Mouse (Mus musculus): ENCODE data around the gene Crocc.

Crocc gene

DNA sequence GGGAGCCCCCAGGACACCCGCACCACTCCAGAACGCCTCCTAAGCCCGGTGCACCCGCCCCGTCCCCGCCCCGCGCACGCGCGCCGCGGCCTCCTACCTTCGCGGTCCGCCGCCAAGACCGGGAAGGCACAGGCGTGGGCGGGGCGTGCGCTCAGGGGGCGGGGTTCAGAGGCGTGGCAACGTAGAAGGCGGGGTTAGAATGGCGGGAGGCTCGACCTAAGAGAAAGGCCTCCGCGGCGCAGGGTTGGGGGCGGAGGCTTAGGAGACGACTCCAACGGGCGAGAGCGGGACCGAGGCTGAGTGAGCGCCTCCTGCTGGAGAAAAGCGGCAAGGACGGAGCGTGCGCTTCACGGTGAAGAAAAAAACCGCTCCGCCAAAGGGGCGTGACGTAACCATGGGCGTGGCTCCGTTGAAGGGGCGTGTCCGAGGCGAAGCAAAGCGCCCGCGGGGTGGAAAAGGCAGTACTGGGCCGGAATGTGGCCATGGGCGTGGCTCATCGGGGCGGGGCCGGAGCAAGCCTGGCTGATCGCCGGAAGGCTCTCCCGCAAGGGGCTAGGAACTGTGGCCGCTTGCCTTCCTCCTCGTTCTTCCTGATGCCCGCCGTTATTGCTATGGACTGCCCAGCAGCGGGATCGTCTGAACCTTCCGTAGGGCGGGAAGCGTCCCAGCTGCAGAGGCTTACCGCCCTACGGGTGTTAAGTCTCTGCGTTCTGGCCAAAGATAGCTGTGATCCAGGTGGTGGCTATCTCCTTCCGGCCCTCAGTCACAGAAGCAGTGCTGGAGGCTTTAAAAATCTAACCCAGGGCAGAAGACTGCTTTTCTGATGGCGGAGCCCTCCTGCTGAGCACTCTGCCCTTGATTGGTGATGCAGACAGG, at the start of gene Crocc:
Gene Crocc (minus strand): TSS at position 125 of the 876 bp plus-strand sequence.
- peak; percentile 94 to 99 for DNase-seq (ENCODE audit: low spot score in 2 of 2)

DNA sequence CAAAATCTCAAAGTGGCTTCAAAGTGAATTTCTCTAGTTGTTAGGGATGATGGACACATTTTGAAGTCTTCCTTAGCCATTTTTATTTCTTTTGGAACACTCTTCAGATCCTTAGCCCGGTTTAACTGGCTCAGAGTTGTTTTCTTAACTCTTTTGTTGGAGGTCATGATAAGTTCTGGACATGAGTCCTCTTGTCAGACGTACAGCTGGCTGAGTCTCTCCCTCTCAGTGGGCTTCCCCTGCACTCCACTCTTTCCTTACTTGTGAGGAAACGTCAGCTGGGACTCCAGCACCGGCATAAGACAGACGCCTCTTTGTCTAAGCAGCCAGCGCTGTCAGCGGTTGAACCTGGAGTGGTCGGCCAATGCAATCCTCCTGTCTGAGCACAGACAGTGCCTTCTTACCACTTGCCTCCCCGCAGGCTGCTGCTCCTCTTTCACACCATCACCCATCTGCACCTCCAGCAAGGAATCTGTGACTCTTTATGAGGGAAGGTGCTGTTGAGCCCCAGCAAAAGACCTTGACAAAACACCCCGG, 47.9 kb upstream of the Crocc start:
- DNase-seq (ENCODE audit: low spot score in 2 of 2): no peak

DNA sequence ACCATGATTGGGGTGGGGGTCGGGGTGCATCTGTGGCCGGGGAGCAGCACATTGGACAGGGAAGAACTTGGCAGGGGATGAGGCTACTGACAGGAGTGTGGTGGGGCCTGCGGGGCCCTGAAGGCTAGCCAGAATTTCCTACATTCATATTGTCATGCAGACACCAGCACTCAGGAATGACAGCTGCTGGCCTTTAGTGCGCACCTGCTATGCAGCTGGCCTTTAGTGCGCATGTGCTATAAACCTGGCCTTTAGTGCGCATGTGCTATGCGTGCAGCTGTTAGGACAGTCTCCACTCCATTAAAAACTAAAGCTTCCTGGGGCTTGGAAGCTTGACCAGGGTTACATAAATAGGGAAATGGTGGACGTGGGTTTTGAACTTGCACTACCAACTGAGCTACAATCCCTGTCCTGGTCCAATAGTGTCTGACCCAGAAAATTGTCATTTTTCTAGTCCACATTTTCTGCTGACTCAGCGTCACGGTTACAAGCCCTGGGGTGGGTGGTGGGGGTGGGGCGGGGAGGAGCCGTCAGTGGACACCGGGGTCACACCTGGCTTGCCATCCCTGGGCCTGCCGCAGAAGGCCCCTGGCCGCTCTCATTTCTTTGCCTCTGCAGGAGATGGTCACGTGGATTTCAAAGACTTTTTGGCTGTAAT, 46.3 kb upstream of the Crocc start:
- DNase-seq (ENCODE audit: low spot score in 2 of 2): no peak

DNA sequence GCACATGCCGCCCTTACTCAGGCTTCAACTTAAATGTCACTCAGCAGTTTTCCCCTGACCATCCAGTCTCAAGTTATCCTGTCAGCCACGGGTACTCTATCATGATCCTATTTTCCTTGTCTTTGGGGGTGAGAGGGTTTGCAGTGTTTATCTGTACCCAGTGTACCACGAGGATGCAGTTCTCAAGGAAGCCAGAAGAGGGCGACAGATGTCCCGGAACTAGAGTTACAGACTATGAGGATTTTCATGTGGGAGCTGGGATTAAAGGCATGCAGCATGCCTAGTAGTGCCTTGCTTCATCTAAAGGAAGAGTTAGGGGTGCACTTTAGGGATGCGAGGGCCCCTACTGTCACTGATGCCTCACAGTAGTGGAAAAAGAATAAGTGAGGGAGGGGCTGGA, 41.5 kb upstream of the Crocc start:
- no peak for DNase-seq (ENCODE audit: low spot score in 2 of 2)

DNA sequence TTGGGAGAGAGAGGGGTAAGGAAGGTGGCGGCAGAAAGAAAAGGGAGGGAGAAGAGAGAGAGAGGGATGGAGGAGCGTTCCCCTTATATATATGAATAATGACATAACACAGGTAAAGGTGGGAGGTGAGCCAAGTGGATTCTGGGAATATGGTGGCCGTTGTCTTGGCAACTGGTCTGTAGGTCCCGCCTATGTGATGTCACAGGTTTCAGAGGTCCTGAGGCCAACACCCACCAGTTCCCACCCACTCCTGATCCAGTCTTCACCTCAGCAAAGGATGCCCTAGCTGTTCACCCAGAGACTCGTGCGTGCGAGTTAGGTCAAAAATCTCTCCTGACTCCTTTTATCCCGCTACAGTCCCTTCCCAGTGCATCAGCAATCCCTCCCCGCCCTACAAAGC, 40.9 kb upstream of the Crocc start:
- DNase-seq (ENCODE audit: low spot score in 2 of 2): no peak

DNA sequence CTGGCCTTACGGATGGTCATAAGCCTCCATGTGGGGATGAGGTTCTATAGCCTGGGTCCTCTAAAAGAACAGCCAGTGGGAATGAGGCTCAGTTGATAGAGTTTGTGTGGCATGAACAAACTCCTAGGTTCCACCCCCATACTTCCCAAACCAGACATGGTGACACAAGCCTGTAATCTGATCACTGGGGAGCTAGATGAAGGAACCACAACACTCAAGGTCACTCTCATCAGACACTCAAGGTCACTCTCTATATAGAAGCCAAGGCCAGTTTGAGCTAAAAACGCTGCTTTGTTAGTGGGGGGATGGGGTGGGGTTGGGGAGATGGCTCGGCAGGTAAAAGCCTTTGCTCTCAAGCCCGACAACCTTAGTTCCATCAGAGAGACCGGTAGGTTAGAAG, 39.6 kb upstream of the Crocc start:
- no peak for DNase-seq (ENCODE audit: low spot score in 2 of 2)

DNA sequence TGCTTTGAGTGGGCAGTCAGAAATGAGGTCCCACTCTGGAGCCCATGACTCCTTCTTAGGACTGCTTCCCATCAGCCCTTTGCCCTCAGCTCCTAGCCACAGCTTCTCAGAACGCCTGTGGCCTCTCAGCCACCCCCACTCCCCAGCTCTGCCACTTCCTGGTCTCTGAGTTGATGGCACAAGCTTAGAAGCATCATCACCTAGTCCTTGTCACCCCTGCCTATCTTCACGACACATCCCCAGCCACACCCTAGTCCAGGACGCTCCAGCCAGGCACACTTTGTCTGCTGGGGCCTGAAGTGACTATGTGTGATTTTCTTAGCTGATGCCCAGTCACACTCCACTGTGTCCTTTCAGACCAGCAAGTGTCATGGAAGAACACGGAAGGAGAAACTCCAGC, 38.6 kb upstream of the Crocc start:
- DNase-seq (ENCODE audit: low spot score in 2 of 2): no peak

DNA sequence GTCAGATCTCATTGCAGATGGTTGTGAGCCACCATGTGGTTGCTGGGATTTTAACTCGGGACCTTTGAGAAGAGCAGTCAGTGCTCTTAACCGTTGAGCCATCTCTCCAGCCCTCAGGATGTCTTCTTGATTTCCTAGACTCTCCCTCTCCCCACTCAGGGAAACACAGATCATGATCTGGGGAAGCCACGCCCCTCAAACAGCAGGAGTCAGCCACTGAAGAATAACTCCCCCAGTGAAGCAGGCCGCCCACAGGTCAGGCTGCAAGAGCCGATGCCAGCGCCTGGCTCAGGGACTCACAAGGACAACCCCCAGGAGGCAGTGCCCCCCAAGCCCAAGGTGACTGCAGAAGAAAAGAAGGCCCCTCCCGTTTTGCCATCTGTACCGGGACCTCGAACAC, 36.4 kb upstream of the Crocc start:
- DNase-seq (ENCODE audit: low spot score in 2 of 2): no peak

DNA sequence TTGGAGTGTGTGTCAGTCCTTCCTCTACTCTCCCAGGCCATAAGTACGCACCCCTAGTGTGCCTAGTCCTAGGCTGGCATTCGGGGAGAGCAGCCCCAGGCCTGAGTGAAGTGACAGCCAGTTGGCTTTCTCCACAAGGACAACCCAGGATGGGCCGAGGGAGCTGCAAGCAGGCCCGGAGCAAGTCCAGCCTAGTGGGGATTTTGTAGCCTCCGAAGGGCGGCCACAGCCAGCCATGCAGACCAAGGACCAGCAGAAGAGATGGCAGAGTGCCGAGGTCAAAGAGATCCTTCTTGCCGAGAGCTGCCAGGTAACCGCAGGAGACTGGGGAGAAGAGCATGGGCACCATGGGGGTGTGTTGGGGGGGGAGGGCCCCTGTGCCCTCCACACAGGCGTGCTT, 34.7 kb upstream of the Crocc start:
- no peak for DNase-seq (ENCODE audit: low spot score in 2 of 2)

DNA sequence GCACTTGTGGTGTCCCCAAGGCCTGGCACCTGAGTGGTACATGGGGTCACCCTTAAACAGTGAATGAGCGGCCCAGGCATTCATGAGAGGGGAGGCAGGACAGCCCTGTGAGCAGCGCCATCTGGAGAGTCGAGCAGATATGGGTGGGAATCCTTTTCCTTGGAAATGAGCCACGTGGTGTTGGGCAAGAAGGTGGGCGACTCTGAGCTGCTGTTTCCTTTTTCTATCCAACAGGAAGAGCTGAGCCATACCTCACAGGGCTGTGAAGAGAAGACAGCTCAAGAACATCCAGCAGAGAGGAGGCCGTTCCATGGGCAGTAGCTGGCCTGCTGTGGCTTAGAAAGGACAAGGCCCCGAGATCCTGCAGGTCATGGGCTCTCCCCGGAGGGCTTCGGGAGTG, 28.4 kb upstream of the Crocc start:
- DNase-seq (ENCODE audit: low spot score in 2 of 2): no peak

DNA sequence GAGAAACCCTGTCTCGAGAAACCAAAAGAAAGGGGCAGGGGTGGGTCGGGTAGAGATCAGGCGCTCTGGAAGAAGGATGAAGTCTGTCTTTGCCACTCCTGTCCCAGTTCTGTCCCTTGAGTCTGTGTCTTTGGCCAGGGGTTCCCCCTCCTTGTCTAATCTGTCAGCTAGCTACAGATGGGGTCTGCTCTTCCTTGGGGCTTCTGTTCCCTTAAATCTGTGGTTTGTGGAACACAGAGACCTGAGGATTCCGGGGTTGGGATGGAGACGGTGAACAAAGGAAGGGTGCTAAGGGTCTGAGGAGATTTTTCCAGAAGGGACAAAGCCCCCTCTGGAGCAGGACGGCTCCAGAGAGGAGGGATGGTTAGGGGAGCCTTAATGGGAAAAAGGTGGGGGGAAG, 27.7 kb upstream of the Crocc start, which contains the start of gene Spata21:
Gene Spata21 (plus strand): TSS at position 301 of the 400 bp plus-strand sequence.
- DNase-seq (ENCODE audit: low spot score in 2 of 2): no peak

DNA sequence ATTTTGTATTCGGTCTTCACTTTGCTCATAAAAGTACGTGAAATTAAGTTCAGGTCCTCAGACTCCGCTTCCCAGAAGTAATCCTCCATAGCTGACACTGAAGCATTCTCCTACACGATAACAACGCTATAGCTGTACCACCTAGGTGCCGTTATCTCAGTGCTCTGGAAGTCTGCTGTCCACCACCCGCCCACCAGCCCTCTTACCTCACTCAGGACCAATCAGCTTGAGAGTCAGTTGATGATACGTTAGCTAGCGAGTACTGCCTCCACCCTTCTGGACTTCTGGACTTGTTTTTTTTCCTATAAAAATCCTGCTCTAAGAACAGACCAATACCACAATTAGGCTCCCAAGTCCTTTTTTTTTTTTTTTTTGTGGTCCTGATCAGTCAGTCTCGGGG, 26.5 kb upstream of the Crocc start:
- DNase-seq (ENCODE audit: low spot score in 2 of 2): no peak

DNA sequence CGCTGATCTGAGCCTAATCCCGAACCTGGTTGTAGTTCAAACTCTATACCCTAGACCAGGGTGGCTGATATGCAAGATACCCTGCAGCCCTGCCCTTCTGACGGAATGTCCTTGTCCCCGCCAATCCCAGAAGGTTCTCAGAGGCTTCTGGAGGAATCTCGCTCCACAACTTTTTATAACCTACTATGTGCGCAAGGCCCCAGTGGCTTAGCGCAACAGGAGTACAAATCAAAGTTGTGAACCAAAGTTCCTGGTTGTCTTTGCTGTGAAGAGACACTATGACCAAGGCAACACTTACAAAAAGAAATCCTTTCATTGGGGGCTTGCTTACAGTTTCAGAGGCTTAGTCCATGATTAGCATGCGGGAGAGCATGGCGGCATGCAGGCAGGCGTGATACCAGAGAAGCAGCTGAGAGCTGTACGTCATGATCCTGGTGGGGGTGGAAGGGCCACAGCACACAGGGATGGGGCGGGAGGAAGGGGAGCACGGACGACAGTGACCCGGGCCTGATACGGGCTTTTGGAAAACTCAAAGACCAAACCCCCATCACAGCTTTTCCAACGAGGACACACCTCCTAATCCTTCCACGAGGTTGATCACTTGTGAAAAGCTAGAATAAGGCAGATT, 18.3 kb upstream of the Crocc start:
- no peak for DNase-seq (ENCODE audit: low spot score in 2 of 2)

DNA sequence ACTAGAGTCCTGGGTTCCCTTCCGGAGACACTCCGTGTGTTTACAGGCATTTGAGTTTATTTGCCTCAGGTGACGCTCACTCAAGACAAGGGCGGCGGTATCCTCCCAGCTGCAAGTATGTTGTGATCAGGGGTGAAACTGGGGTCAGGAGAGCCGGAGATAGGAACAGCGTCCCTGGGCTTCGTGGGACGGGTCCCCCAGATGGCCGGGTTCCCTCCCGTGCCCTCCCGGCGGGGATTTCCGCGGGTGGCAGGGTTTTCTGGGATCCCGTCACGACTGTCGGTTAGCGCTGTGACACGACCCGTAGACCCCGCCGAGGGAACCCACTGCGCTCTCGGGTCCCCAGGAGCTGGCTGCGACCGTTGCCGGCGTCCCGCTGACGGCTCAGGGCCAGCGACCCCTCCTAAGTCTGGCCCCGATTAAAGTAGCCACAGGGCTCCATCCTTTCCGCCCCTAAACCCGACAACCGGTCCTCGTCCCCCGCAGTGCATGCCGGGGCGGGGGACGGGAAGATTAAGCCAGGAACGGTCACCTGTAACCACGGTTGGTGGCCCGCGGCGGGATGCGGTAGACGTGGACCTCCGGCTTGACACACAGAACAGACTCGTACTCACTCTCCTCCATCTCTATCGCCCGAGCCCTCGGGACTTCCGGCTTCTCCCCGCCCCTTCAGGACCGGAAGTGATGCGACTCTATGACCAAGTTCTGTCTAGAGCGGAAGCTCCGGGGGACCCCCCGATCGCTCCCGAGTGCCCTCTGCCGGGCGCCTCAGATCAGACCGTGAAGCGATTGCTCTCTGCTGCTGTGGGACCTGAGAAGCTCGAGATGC, 17.5 kb upstream of the Crocc start, which contains the start of gene Necap2:
Gene Necap2 (minus strand): TSS at position 677 of the 829 bp plus-strand sequence.
- DNase-seq (ENCODE audit: low spot score in 2 of 2): peak; percentile 88 to 94

DNA sequence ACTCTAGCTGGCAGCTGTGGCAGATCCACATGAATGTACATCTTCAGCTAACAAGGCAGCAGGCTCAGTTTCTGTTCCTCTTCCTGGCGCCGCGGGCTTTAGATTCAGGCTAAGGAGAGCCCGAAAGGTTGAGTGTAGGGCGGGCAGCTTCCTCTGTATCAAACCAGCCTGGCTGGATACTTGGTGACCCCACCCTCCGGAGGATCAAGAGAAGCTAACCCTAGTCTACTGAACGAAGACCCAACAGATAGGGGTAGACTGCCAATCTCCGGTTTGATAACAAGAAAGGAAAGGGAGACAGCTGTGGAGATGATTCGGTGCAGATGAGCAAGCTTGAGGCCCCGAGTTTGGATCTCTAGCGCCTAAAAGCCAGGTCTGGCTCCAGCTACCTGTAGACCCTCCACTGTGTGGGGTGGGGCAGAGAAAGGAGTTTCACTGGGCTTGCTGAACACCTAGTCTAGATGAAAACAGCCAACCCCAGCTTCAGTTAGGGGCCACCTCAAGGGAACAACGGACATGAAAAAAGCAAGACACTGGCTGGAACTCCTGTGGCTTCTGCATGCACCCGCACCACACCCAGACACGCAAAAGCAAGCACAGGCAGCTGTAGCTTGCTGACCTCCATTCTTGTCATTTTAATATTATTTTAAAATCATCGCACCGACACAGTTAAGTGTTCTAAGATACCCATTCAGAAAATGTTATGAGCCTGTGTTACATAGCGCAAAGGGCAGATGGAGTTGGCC, 16.6 kb upstream of the Crocc start:
- DNase-seq (ENCODE audit: low spot score in 2 of 2): no peak

DNA sequence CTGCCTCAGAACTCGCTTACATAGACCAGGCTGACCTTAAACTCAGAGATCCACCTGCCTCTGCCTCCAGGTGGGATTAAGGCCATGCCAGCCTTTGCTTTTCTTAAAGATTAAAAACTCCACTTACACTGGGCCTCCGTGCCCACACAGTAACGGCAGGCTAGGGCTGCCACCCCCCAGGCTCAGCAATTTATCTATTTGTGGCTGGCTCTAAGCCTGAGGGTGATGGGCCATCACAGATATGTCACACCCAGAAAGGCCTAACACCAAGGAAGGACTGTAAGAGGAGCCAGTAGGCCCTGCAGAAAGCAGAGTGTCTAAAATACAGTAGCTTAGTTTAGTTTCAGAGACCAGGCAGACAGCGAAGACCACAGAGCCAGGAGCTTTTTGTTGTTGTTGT, 13.8 kb upstream of the Crocc start:
- no peak for DNase-seq (ENCODE audit: low spot score in 2 of 2)

DNA sequence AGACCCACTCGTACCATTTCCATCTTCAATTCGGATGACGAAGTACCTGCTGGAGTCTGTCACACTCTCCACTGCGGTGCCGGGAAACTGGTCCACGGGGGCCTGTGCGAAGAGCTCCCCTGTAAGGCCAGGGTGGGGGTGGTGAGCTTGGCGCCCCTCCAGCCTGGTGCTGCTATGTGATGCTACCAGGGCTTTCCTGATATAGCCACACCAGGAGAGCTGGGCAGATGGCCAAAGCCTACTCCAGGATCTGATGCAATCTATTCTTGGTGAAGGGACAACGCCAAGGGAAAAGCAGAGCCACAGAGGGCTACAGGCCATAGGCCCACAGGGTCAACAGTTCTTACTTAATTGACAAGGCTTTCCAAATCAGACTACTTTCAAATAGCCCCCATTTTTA, 13.3 kb upstream of the Crocc start:
- peak in 1 of 2 experiments; percentile 81 for DNase-seq (ENCODE audit: low spot score in 2 of 2)

DNA sequence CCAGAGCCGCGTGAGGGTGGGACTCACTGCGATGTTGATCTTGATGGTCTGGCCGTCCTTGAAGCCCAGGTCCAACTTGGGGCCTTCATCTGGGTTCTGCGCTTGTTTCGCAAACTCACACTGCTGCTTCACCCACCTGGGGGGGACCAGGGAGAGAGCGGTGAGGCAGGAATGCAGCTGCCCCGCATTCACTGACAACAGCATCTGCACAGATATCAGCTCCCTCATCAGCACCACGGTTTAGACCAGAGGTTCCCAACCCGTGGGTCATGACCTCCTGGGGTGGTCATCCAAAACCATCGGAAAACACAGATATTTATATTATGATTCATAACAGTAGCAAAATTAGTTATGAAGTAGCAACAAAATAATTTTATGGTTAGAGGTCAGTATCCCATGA, 12.2 kb upstream of the Crocc start:
- DNase-seq (ENCODE audit: low spot score in 2 of 2): no peak

DNA sequence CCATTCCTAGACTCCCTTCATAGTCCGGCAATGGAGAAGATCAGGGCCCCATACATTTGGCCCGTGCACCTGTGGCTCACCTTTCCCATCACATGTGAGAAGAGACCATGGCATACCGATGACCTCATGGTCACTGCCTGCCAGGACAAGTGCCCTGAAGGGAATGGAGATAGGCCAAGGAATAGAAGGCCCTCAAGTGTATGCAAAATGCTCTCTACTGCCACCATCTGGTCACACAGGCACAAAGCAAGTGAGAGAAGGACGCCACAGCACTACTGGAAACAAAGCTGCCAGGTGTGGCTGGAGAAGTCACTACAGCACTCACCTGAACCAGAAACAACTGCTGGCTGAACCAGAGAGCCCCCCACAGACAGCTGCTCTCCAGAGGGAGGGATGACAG, 9.4 kb upstream of the Crocc start:
- no peak for DNase-seq (ENCODE audit: low spot score in 2 of 2)

DNA sequence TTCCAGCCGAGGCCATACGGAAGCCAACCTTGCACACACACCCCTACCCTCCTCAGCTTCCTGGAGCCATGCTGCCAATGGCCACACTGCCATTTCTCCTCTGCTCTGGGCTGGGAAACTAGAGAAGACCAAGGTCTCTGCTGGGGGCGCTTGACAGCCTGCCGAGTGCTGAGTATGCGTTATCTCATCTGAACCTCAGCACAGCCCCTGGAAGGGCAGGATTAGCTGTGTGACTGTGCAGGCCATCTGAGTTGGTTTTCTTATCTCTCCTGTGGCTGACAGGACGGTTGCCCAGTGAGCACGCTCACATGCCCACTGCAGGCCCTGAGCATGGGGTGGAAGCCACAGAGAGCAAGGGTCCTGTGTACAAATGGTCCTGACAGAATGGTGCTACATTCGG, 8.3 kb upstream of the Crocc start:
- no peak for DNase-seq (ENCODE audit: low spot score in 2 of 2)

DNA sequence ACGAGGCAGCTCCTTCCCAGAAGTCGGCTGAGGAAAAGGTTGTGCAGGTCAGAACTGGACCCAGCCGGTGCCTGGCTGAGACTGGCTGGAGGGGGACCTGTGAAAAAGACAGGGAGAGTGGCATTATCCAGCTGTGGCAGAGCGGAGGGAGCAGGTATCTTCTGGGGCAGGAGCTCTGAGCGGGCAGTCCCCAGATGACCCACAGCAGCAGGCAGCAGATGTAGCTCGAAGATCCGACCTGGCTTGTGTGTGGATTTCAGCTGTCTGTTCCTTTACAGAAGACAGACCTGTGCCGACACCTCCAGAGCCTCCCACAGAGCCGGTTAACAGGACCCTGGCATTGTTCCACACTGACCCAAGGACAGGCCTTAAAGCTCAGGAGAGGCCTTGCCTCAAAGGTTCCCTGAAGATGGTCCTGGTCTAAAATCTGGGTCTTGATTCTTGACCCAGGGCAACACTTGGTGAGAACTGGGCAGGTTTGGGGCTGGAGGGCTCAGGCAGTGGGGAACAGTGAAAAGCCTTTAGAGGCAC, 7.2 kb upstream of the Crocc start:
- DNase-seq (ENCODE audit: low spot score in 2 of 2): no peak
